Mouse (Mus musculus) midbrain, embryonic 14.5 days (tissue): ENCODE measurements around the gene Irf4. TPM values are rescaled to one million over a fixed set of nuclear protein-coding genes. Genes with fewer than 3 reads are reported as not detected.
A peak's percentile ranks its signal among the peaks of the same experiment; 100 is the strongest.

Source experiments
- ATAC-seq: fragments of 200-750 bp; cut with Nextera tagmentation; 2 replicates; pipeline ENCODE4 v1.8.0; 2017; ENCODE audit warnings: moderate number of reproducible peaks, moderate library complexity; ENCODE audit not compliant: low FRiP score, low TSS enrichment
- DNase-seq: peaks from one replicate; pipeline ENCODE4 v3.0.0-alpha.2; 2015
- H3K27ac ChIP-seq: fragments of 300-500 bp; sonication (generic); replicated peaks from 2 replicates; pipeline ENCODE4 v1.5.1; 2014; ENCODE audit warnings: mild to moderate bottlenecking, low read depth, low read length, moderate library complexity
- H3K27me3 ChIP-seq: fragments of 300-500 bp; sonication (generic); 2 replicates; pipeline ENCODE4 v1.6.1; 2014; ENCODE audit warnings: low read length, control low read depth, mixed read lengths; ENCODE audit not compliant: control insufficient read depth, insufficient read depth
- H3K36me3 ChIP-seq: fragments of 300-500 bp; sonication (generic); 2 replicates; pipeline ENCODE4 v1.6.1; 2014; ENCODE audit warnings: low read length, control low read depth; ENCODE audit not compliant: control insufficient read depth, insufficient read depth
- H3K4me1 ChIP-seq: fragments of 300-500 bp; sonication (generic); 2 replicates; pipeline ENCODE4 v1.6.1; 2014; ENCODE audit warnings: mild to moderate bottlenecking, antibody characterized with exemption, low read length, control low read depth; ENCODE audit not compliant: control insufficient read depth, insufficient read depth
- H3K4me2 ChIP-seq: fragments of 300-500 bp; sonication (generic); 2 replicates; pipeline ENCODE4 v1.6.1; 2014; ENCODE audit warnings: mild to moderate bottlenecking, low read length, moderate library complexity
- H3K4me3 ChIP-seq: fragments of 300-500 bp; sonication (generic); replicated peaks from 2 replicates; pipeline ENCODE4 v1.5.1; 2014; ENCODE audit warnings: low read depth, low read length
- H3K9ac ChIP-seq: fragments of 300-500 bp; sonication (generic); replicated peaks from 2 replicates; pipeline ENCODE4 v1.6.1; 2014; ENCODE audit warnings: mild to moderate bottlenecking, low read length, moderate library complexity
- H3K9me3 ChIP-seq: fragments of 300-500 bp; sonication (generic); 2 replicates; pipeline ENCODE4 v1.6.1; 2016; ENCODE audit warnings: low read length, control low read depth, mixed read lengths; ENCODE audit not compliant: control insufficient read depth
- WGBS: fragments of 180-500 bp; shearing (Covaris S2); extraction: QIAGEN DNeasy Blood & Tissue Kit; methylation state at CpG from one replicate; pipeline ENCODE4 v1.1.7; 2014; 5-methylcytosine and 5-hydroxymethylcytosine counted together
- polyA plus RNA-seq: library from polyadenylated mRNA; unstranded; fragments of >200 nt; fragmentation: Nextera tagmentation; extraction: Ambion mirVana; gene quantifications from 2 replicates; pipeline ENCODE4 v1.2.1, GENCODE M21; 2014

Irf4 gene
- polyA plus RNA-seq, 1 experiment from 2014 or later, result 0.17 TPM

DNA sequence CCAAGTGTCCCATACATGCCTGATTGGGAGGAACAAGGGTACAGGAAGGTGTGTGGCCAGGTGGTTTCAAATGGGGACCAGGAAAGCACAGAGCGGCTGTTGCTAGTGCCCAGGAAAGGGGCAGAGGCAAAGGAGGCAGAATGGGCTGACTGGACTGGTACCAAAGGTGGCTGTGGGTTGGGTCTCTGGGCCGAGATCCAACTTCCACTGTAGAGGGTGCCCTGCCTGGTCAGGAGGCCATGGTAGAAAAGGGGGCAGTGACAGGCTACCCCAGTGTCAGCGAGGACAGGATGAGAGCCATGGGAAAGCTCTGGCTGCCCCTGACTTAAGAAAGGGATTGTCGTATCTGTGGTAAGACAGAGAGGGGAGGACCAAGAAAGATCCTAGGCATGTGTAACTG is 44.2 kb downstream of the Irf4 start:
- no peaks in the 10 kb centered on the region for H3K9me3 ChIP-seq
- H3K4me1 ChIP-seq, result no peaks in the 10 kb centered on the region
- DNase-seq (no peak), ATAC-seq (no peak)
- H3K4me2 ChIP-seq, result no peak overlapping the region
- no peak overlapping the region for H3K4me3 ChIP-seq
- H3K36me3 ChIP-seq, result no peaks in the 10 kb centered on the region
- no peaks in the 10 kb centered on the region for H3K27me3 ChIP-seq
- no peak overlapping the region for H3K9ac ChIP-seq
- H3K27ac ChIP-seq, result no peak overlapping the region
- 90% methylated on average over 4 of the region's 4 CpGs for WGBS

- no peak for ATAC-seq
- H3K4me1 ChIP-seq, result no peaks in the 10 kb centered on the region
- DNase-seq, result no peak
- no peak overlapping the region for H3K4me2 ChIP-seq
- 89% methylated on average over 5 of the region's 5 CpGs for WGBS
- H3K9me3 ChIP-seq, result no peaks in the 10 kb centered on the region
- no peak overlapping the region for H3K9ac ChIP-seq
- H3K36me3 ChIP-seq, result no peaks in the 10 kb centered on the region
- H3K27me3 ChIP-seq, result no peaks in the 10 kb centered on the region
- no peak overlapping the region for H3K4me3 ChIP-seq
- H3K27ac ChIP-seq, result no peak overlapping the region
Measured at GRCm38 (mm10) chr13:30793616-30794015, 44.6 kb downstream of the Irf4 start.

- H3K27ac ChIP-seq, result no peak overlapping the region
- H3K9ac ChIP-seq, result no peak overlapping the region
- H3K36me3 ChIP-seq, result no peaks in the 10 kb centered on the region
- no peaks in the 10 kb centered on the region for H3K4me1 ChIP-seq
- no peak overlapping the region for H3K4me3 ChIP-seq
- H3K9me3 ChIP-seq, result no peaks in the 10 kb centered on the region
- no peaks in the 10 kb centered on the region for H3K27me3 ChIP-seq
- no peak for DNase-seq
- H3K4me2 ChIP-seq, result no peak overlapping the region
- WGBS, result 91% methylated on average over 4 of the region's 4 CpGs
- no peak for ATAC-seq
Measured at GRCm38 (mm10) chr13:30795960-30796359, 46.9 kb downstream of the Irf4 start.

- 0 out of 2 replicates have a peak, but pooled peaks have one; percentile 4 for ATAC-seq
Measured at GRCm38 (mm10) chr13:30801886-30802285, 52.9 kb downstream of the Irf4 start.

DNA sequence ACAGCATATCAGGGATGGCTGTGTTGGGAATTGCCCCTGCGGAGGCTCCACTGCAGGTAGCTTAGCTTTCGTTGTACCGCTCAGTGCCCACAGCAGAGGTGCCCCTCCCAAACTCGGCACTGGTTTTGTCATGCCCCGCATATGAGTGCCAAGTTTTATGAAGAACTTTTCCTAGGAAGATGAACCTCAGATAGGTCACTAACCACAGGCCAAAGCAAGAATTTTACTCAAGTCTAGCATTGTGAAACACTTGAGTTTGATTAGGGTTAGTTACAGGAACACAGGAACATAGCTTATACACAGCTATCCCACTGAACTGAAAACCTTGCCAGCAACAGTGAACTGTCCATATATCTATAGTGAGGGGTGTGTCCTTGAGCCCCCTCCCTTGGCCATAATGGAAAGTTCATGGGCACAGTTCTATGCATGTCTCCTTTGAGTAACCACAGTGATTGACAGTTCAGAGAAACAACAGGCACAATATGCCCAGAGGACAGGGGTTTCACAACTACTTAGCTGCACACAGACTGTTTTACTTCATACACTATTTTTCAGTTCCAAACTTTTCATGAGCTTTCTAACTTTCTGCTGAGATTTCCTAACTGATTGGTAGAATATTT is 53.4 kb downstream of the Irf4 start:
- Histone ChIP-seq H3K4me2 (no peak overlapping the region), H3K9me3 (no peaks in the 10 kb centered on the region), H3K36me3 (no peaks in the 10 kb centered on the region), H3K9ac (no peak overlapping the region), H3K4me3 (no peak overlapping the region), H3K4me1 (no peaks in the 10 kb centered on the region), H3K27me3 (no peaks in the 10 kb centered on the region), H3K27ac (no peak overlapping the region)
- DNase-seq (no peak), ATAC-seq (0 out of 2 replicates have a peak, but pooled peaks have one; percentile 27)
- WGBS, result 87% methylated on average over 5 of the region's 5 CpGs

More at GRCm38 (mm10) chr13:30801886-30802285, 52.9 kb downstream of the Irf4 start:
- 74% methylated on average over 4 of the region's 4 CpGs for WGBS
- Histone ChIP-seq H3K36me3 (no peaks in the 10 kb centered on the region), H3K9ac (no peak overlapping the region), H3K9me3 (no peaks in the 10 kb centered on the region), H3K4me1 (no peaks in the 10 kb centered on the region), H3K4me3 (no peak overlapping the region), H3K27ac (no peak overlapping the region), H3K4me2 (no peak overlapping the region), H3K27me3 (no peaks in the 10 kb centered on the region)
- peak; percentile 23 for DNase-seq

GRCm38 (mm10) chr13:30809240-30809639 is 60.2 kb downstream of the Irf4 start:
- no peak overlapping the region for H3K27ac ChIP-seq
- H3K4me3 ChIP-seq, result no peak overlapping the region
- no peak overlapping the region for H3K9ac ChIP-seq
- H3K9me3 ChIP-seq, result no peaks in the 10 kb centered on the region
- ATAC-seq, result 0 out of 2 replicates have a peak, but pooled peaks have one; percentile 6
- H3K36me3 ChIP-seq, result peaks cover 5% of the 10 kb centered on the region; the same call in 1 of the 2 replicates
- no peaks in the 10 kb centered on the region for H3K4me1 ChIP-seq
- H3K27me3 ChIP-seq, result no peaks in the 10 kb centered on the region
- peak; percentile 12 for DNase-seq
- no peak overlapping the region for H3K4me2 ChIP-seq
- 67% methylated on average over 7 of the region's 7 CpGs for WGBS

- H3K27me3 ChIP-seq, result no peaks in the 10 kb centered on the region
- ATAC-seq (no peak), DNase-seq (no peak)
- H3K36me3 ChIP-seq, result peaks cover 33% of the 10 kb centered on the region
- H3K27ac ChIP-seq, result no peak overlapping the region
- WGBS, result 90% methylated on average over 5 of the region's 5 CpGs
- H3K4me3 ChIP-seq, result no peak overlapping the region
- no peaks in the 10 kb centered on the region for H3K9me3 ChIP-seq
- no peak overlapping the region for H3K9ac ChIP-seq
- no peak overlapping the region for H3K4me2 ChIP-seq
- no peaks in the 10 kb centered on the region for H3K4me1 ChIP-seq
Measured at GRCm38 (mm10) chr13:30813464-30813863, 64.4 kb downstream of the Irf4 start.

DNA sequence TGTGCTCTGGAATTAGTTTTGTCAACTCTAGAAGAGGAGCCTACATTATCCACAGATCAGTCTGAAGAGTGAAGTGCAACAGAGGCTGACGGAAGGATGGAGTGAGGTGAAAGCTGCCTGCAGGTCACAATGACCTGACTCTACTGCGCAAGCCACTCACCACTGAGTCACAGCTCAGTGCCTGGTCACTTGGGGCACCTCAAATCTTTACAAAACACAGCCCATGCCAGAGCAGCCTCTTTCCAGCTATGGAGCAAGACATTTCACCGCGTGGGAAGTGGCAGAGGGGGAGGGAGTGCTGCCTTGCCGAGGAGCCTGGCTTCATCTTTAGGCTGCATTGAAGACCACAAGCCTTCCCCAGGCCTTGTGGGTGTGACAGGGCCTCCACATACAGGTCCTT is 65.2 kb downstream of the Irf4 start:
- H3K4me2 ChIP-seq, result no peak overlapping the region
- peaks cover 37% of the 10 kb centered on the region for H3K36me3 ChIP-seq
- WGBS, result 91% methylated on average over 5 of the region's 5 CpGs
- H3K4me3 ChIP-seq, result no peak overlapping the region
- ATAC-seq (no peak), DNase-seq (no peak)
- H3K9me3 ChIP-seq, result no peaks in the 10 kb centered on the region
- H3K27ac ChIP-seq, result no peak overlapping the region
- no peaks in the 10 kb centered on the region for H3K4me1 ChIP-seq
- H3K9ac ChIP-seq, result no peak overlapping the region
- no peaks in the 10 kb centered on the region for H3K27me3 ChIP-seq
